Mouse (Mus musculus): ENCODE data around the gene Pmpca. TPM values are rescaled to one million over a fixed set of nuclear protein-coding genes. Genes with fewer than 3 reads are reported as not detected.
A peak's percentile ranks its signal among the peaks of the same experiment; 100 is the strongest.

Gene Pmpca
- polyA plus RNA-seq, 1 experiment from 2014 or later: 90.0 TPM

GRCm38 (mm10) chr2:26439671-26440070, 50.5 kb downstream of the Pmpca start:
- Histone ChIP-seq H3K4me1 (replicated peaks) (peaks cover 34% of the 10 kb centered on the region), H3K36me3 (peaks cover 52% of the 10 kb centered on the region), H3K9ac (no peak overlapping the region), H3K27ac (replicated peaks) (no peak overlapping the region), H3K4me2 (no peak overlapping the region), H3K27me3 (no peaks in the 10 kb centered on the region), H3K4me3 (no peak overlapping the region), H3K9me3 (no peaks in the 10 kb centered on the region)
- WGBS: 96% methylated on average over 6 of the region's 6 CpGs
- ATAC-seq (ENCODE audit: low FRiP score, low read depth): no peak

GRCm38 (mm10) chr2:26441261-26441660, 52.1 kb downstream of the Pmpca start:
- WGBS: 95% methylated on average over 4 of the region's 4 CpGs
- Histone ChIP-seq H3K27me3 (no peaks in the 10 kb centered on the region), H3K4me2 (no peak overlapping the region), H3K4me1 (replicated peaks) (peaks cover 37% of the 10 kb centered on the region), H3K4me3 (no peak overlapping the region), H3K9ac (no peak overlapping the region), H3K9me3 (no peaks in the 10 kb centered on the region), H3K36me3 (peaks cover 41% of the 10 kb centered on the region), H3K27ac (replicated peaks) (no peak overlapping the region)
- ATAC-seq (ENCODE audit: low FRiP score, low read depth): no peak

GRCm38 (mm10) chr2:26441688-26442087, 52.5 kb downstream of the Pmpca start:
- 80% methylated on average over 5 of the region's 5 CpGs for WGBS
- H3K27ac ChIP-seq (replicated peaks): no peak overlapping the region
- H3K27me3 ChIP-seq: no peaks in the 10 kb centered on the region
- H3K9ac ChIP-seq: no peak overlapping the region
- peaks cover 41% of the 10 kb centered on the region for H3K36me3 ChIP-seq
- H3K9me3 ChIP-seq: no peaks in the 10 kb centered on the region
- no peak overlapping the region for H3K4me2 ChIP-seq
- no peak overlapping the region for H3K4me3 ChIP-seq
- no peak for ATAC-seq (ENCODE audit: low FRiP score, low read depth)
- H3K4me1 ChIP-seq (replicated peaks): peaks cover 40% of the 10 kb centered on the region

- WGBS: 81% methylated on average over 1 of the region's 1 CpGs
- Histone ChIP-seq H3K4me2 (peak overlapping the region; percentile 84; the same call in 1 of the 2 replicates), H3K27me3 (no peaks in the 10 kb centered on the region), H3K9ac (no peak overlapping the region), H3K27ac (replicated peaks) (no peak overlapping the region), H3K4me3 (no peak overlapping the region), H3K36me3 (peaks cover 40% of the 10 kb centered on the region), H3K4me1 (replicated peaks) (peaks cover 41% of the 10 kb centered on the region), H3K9me3 (no peaks in the 10 kb centered on the region)
- ATAC-seq (ENCODE audit: low FRiP score, low read depth): no peak
Measured at GRCm38 (mm10) chr2:26442843-26443242, 53.7 kb downstream of the Pmpca start.

- Histone ChIP-seq H3K4me2 (peak overlapping the region; percentile 84), H3K27me3 (no peaks in the 10 kb centered on the region), H3K4me1 (replicated peaks) (peaks cover 42% of the 10 kb centered on the region), H3K9me3 (no peaks in the 10 kb centered on the region), H3K4me3 (peak overlapping the region; percentile 65), H3K27ac (replicated peaks) (0 out of 2 replicates have a peak overlapping the region, but pooled peaks have one; percentile 94), H3K36me3 (peaks cover 29% of the 10 kb centered on the region), H3K9ac (peak overlapping the region; percentile 79)
- WGBS: 67% methylated on average over 3 of the region's 3 CpGs
- ATAC-seq (ENCODE audit: low FRiP score, low read depth): no peak
Measured at GRCm38 (mm10) chr2:26443876-26444275, 54.7 kb downstream of the Pmpca start.

- WGBS: 7% methylated on average over 15 of the region's 15 CpGs
- Histone ChIP-seq H3K4me1 (replicated peaks) (peaks cover 47% of the 10 kb centered on the region), H3K36me3 (peaks cover 24% of the 10 kb centered on the region), H3K4me3 (peak overlapping the region; percentile 65), H3K9me3 (no peaks in the 10 kb centered on the region), H3K27me3 (no peaks in the 10 kb centered on the region), H3K4me2 (peak overlapping the region; percentile 84), H3K9ac (peak overlapping the region; percentile 79), H3K27ac (replicated peaks) (peak overlapping the region; percentile 94)
- ATAC-seq (ENCODE audit: low FRiP score, low read depth): no peak
Measured at GRCm38 (mm10) chr2:26444368-26444767, 55.2 kb downstream of the Pmpca start.

- peak within 1 kb of the TSS; percentile 65 for H3K4me3 ChIP-seq
- H3K9ac ChIP-seq: peak within 1 kb of the TSS; percentile 79
- WGBS: under 1% methylated on average over 57 of the region's 61 CpGs
- H3K4me1 ChIP-seq (replicated peaks): peaks cover 51% of the 10 kb centered on the region
- no peaks in the 10 kb centered on the region for H3K27me3 ChIP-seq
- peaks cover 17% of the 10 kb centered on the region for H3K36me3 ChIP-seq
- peak within 1 kb of the TSS; percentile 84 for H3K4me2 ChIP-seq
- H3K9me3 ChIP-seq: no peaks in the 10 kb centered on the region
- peak within 1 kb of the TSS; percentile 94 for H3K27ac ChIP-seq (replicated peaks)
- peak; percentile 94 for ATAC-seq (ENCODE audit: low FRiP score, low read depth)
Measured at GRCm38 (mm10) chr2:26444946-26445665, 56.0 kb downstream of the Pmpca start, which contains the start of gene Sec16a. TSS of gene Sec16a (minus strand) at chr2:26445216.

- H3K27ac ChIP-seq (replicated peaks): peak overlapping the region; percentile 94
- H3K27me3 ChIP-seq: no peaks in the 10 kb centered on the region
- H3K4me2 ChIP-seq: peak overlapping the region; percentile 81
- H3K9ac ChIP-seq: peak overlapping the region; percentile 61
- H3K9me3 ChIP-seq: no peaks in the 10 kb centered on the region
- peak overlapping the region; percentile 65 for H3K4me3 ChIP-seq
- peaks cover 51% of the 10 kb centered on the region for H3K4me1 ChIP-seq (replicated peaks)
- ATAC-seq (ENCODE audit: low FRiP score, low read depth): peak; percentile 91
- H3K36me3 ChIP-seq: peaks cover 10% of the 10 kb centered on the region
- WGBS: under 1% methylated on average over 44 of the region's 44 CpGs
Measured at GRCm38 (mm10) chr2:26445666-26446445, 56.7 kb downstream of the Pmpca start.

- Histone ChIP-seq H3K4me1 (replicated peaks) (peaks cover 51% of the 10 kb centered on the region), H3K36me3 (peaks cover 1% of the 10 kb centered on the region; the same call in 1 of the 2 replicates), H3K4me2 (peak overlapping the region; percentile 81), H3K4me3 (peak overlapping the region; percentile 65), H3K27me3 (no peaks in the 10 kb centered on the region), H3K9ac (peak overlapping the region; percentile 61), H3K27ac (replicated peaks) (0 out of 2 replicates have a peak overlapping the region, but pooled peaks have one; percentile 18), H3K9me3 (no peaks in the 10 kb centered on the region)
- WGBS: 78% methylated on average over 4 of the region's 4 CpGs
- no peak for ATAC-seq (ENCODE audit: low FRiP score, low read depth)
Measured at GRCm38 (mm10) chr2:26446671-26447070, 57.5 kb downstream of the Pmpca start.

Other genes with a start within 250 kb of the Pmpca start
- 4.1 and 4.2 TPM in 2 replicates for gene Lhx3, start 181.1 kb upstream of the Pmpca start, polyA plus RNA-seq (2015; fragmentation: Nextera tagmentation; extraction: Ambion mirVana)
- gene Qsox2, start 151.8 kb upstream of the Pmpca start, polyA plus RNA-seq (2015; fragmentation: Nextera tagmentation; extraction: Ambion mirVana): 16.7 and 16.9 TPM in 2 replicates
- 0.16 and 0.25 TPM in 2 replicates for gene Ccdc187, start 94.8 kb upstream of the Pmpca start, polyA plus RNA-seq (2015; fragmentation: Nextera tagmentation; extraction: Ambion mirVana)
- 177 and 199 TPM in 2 replicates for gene Gpsm1, start 73.8 kb upstream of the Pmpca start, polyA plus RNA-seq (2015; fragmentation: Nextera tagmentation; extraction: Ambion mirVana)
- gene Dnlz, start 37.2 kb upstream of the Pmpca start, polyA plus RNA-seq (2015; fragmentation: Nextera tagmentation; extraction: Ambion mirVana): 28.3 and 32.6 TPM in 2 replicates
- 1.5 and 3.2 TPM in 2 replicates for gene Card9, start 28.4 kb upstream of the Pmpca start, polyA plus RNA-seq (2015; fragmentation: Nextera tagmentation; extraction: Ambion mirVana)
- 30.6 and 40.5 TPM in 2 replicates for gene Snapc4, start 8.7 kb upstream of the Pmpca start, polyA plus RNA-seq (2015; fragmentation: Nextera tagmentation; extraction: Ambion mirVana)
- 151 and 163 TPM in 2 replicates for gene Entr1, start within 50 bp of the Pmpca start, polyA plus RNA-seq (2015; fragmentation: Nextera tagmentation; extraction: Ambion mirVana)
- gene Inpp5e, start 19.9 kb downstream of the Pmpca start, polyA plus RNA-seq (2015; fragmentation: Nextera tagmentation; extraction: Ambion mirVana): 25.9 and 26.1 TPM in 2 replicates
- 17.5 and 21.6 TPM in 2 replicates for gene Sec16a, start 55.9 kb downstream of the Pmpca start, polyA plus RNA-seq (2015; fragmentation: Nextera tagmentation; extraction: Ambion mirVana)
- gene Notch1, start 127.3 kb downstream of the Pmpca start, polyA plus RNA-seq (2015; fragmentation: Nextera tagmentation; extraction: Ambion mirVana): 16.3 and 18.2 TPM in 2 replicates
- 70.7 and 75.3 TPM in 2 replicates for gene Egfl7, start 190.7 kb downstream of the Pmpca start, polyA plus RNA-seq (2015; fragmentation: Nextera tagmentation; extraction: Ambion mirVana)
- gene Gm20532, start 197.3 kb downstream of the Pmpca start, polyA plus RNA-seq (2015; fragmentation: Nextera tagmentation; extraction: Ambion mirVana): not detected in 2 replicates
- 6.1 and 6.6 TPM in 2 replicates for gene Agpat2, start 215.1 kb downstream of the Pmpca start, polyA plus RNA-seq (2015; fragmentation: Nextera tagmentation; extraction: Ambion mirVana)
- gene Fam69b, start 239.1 kb downstream of the Pmpca start, polyA plus RNA-seq (2015; fragmentation: Nextera tagmentation; extraction: Ambion mirVana): 138 and 152 TPM in 2 replicates

Measured in hindbrain, embryonic 15.5 days (tissue).